Mouse (Mus musculus): Measurements from ENCODE around the gene Gale. TPM values are rescaled to one million over a fixed set of nuclear protein-coding genes. Genes with fewer than 3 reads are reported as not detected.
A peak's percentile ranks its signal among the peaks of the same experiment; 100 is the strongest.
"Not testable (repeated sequence)": the region's sequence is repeated elsewhere in the genome, so short reads cannot be mapped to it uniquely, and the experiment has no call there.

Gene Gale
- polyA plus RNA-seq, 1 experiment from 2014 or later: 50.1 TPM

DNA sequence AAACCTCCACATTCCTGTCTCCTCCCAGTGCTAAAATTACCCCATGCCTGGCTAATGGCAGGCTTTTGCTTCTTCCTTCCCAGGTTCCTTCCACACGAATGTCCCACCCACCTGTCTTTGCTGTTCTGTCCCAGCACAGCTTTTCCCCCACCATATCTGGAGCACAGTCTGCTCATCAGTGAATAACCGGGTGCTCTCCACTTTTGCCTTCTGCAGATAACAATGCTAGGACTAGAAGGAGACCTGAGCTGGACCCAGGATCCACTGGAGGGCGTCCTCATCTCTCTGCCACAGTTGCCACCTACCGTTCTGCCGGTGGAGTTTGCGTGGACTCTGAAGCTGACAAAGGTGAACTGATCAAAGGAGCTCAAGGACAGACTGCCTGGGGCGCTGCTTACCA is 24.7 kb upstream of the Gale start:
- Histone ChIP-seq H3K36me3 (ENCODE audit: control insufficient read depth, insufficient read depth, low read length) (peaks cover 12% of the 10 kb centered on the region), H3K4me2 (ENCODE audit: low read length) (no peak overlapping the region)
- 90% methylated on average over 7 of the region's 7 CpGs for WGBS

DNA sequence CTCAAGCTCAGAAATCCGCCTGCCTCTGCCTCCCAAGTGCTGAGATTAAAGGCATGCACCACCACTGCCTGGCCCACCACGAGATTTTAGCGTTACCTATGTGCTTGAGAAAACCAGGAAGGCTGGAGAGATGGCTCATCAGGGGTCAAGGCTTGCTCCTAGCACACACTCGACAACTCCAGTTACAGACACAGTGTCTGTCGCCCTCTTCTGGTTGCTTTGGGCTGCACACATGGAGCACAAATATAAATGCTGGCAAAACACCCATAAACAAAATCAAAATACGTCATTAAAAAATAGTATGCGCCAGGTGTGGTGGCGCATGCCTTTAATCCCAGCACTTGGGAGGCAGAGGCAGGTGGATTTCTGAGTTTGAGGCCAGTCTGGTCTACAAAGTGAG is 22.5 kb upstream of the Gale start:
- not testable (repeated sequence) for H3K9ac ChIP-seq (ENCODE audit: low read depth, low read length); H3K27me3 ChIP-seq (replicated peaks; ENCODE audit: control insufficient read depth, insufficient read depth, low read length); H3K36me3 ChIP-seq (ENCODE audit: control insufficient read depth, insufficient read depth, low read length); H3K4me1 ChIP-seq (ENCODE audit: control insufficient read depth, insufficient read depth, low read depth, low read length); ATAC-seq; H3K4me2 ChIP-seq (ENCODE audit: low read length); H3K27ac ChIP-seq (ENCODE audit: low read depth, low read length); H3K9me3 ChIP-seq (ENCODE audit: control insufficient read depth, low read length); H3K4me3 ChIP-seq (ENCODE audit: low read length)
- WGBS: 82% methylated on average over 8 of the region's 8 CpGs

More for the DNA sequence above, 24.7 kb upstream of the Gale start:
- no peaks in the 10 kb centered on the region for H3K4me1 ChIP-seq (ENCODE audit: control insufficient read depth, insufficient read depth, low read depth, low read length)
- H3K9me3 ChIP-seq (ENCODE audit: control insufficient read depth, low read length): no peaks in the 10 kb centered on the region
- no peak overlapping the region for H3K4me3 ChIP-seq (ENCODE audit: low read length)
- H3K27me3 ChIP-seq (replicated peaks; ENCODE audit: control insufficient read depth, insufficient read depth, low read length): no peaks in the 10 kb centered on the region
- no peak for ATAC-seq
- no peak overlapping the region for H3K9ac ChIP-seq (ENCODE audit: low read depth, low read length)
- no peak overlapping the region for H3K27ac ChIP-seq (ENCODE audit: low read depth, low read length)

DNA sequence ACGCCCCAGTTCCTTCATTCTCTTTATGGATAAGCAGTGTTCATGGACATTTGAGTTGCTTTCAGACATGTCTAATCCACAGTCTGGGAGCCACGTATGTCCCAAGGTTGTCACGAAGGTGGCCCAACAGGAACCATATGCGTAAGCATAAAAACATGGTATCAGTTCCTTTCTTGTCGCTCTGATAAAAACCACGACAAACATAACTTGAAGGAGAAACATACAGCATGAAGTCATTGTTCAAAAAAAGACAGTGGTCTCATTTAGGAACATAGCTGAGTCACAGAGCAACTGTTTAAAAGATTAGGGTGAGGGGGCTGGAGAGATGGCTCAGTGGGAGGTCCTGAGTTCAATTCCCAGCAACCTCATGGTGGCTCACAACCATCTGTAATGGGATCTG is 21.3 kb upstream of the Gale start:
- ATAC-seq: no peak
- Histone ChIP-seq H3K4me1 (ENCODE audit: control insufficient read depth, insufficient read depth, low read depth, low read length) (peaks cover 7% of the 10 kb centered on the region), H3K4me2 (ENCODE audit: low read length) (no peak overlapping the region), H3K27ac (ENCODE audit: low read depth, low read length) (no peak overlapping the region), H3K36me3 (ENCODE audit: control insufficient read depth, insufficient read depth, low read length) (peaks cover 6% of the 10 kb centered on the region; the same call in 1 of the 2 replicates), H3K9ac (ENCODE audit: low read depth, low read length) (no peak overlapping the region), H3K4me3 (ENCODE audit: low read length) (no peak overlapping the region), H3K27me3 (replicated peaks; ENCODE audit: control insufficient read depth, insufficient read depth, low read length) (no peaks in the 10 kb centered on the region), H3K9me3 (ENCODE audit: control insufficient read depth, low read length) (no peaks in the 10 kb centered on the region)
- WGBS: 90% methylated on average over 6 of the region's 6 CpGs

DNA sequence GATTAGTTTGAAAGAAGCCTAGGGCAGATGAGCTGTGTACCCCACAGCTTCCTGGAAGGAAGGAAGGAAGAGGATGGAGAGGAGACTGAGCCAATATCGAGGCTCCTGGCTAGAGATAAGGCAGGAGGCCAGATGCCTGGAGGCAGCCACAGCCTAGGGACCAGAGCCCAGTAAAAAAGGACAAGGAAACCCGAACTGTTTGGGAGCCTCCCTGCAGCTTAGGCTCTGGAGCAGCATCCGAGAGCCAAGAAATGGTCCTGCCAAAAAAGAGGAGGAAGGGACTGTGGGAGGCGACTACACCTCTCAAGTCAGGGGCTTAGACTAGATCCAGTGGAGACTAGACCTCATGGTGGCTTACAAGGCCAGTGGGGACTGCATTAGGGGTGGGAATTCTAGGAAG is 20.1 kb upstream of the Gale start:
- Histone ChIP-seq H3K4me3 (ENCODE audit: low read length) (no peak overlapping the region), H3K4me1 (ENCODE audit: control insufficient read depth, insufficient read depth, low read depth, low read length) (peaks cover 16% of the 10 kb centered on the region), H3K27ac (ENCODE audit: low read depth, low read length) (no peak overlapping the region), H3K9ac (ENCODE audit: low read depth, low read length) (no peak overlapping the region), H3K4me2 (ENCODE audit: low read length) (no peak overlapping the region), H3K36me3 (ENCODE audit: control insufficient read depth, insufficient read depth, low read length) (peaks cover 6% of the 10 kb centered on the region; the same call in 1 of the 2 replicates), H3K9me3 (ENCODE audit: control insufficient read depth, low read length) (no peaks in the 10 kb centered on the region), H3K27me3 (replicated peaks; ENCODE audit: control insufficient read depth, insufficient read depth, low read length) (no peaks in the 10 kb centered on the region)
- WGBS: 53% methylated on average over 4 of the region's 4 CpGs
- no peak for ATAC-seq

DNA sequence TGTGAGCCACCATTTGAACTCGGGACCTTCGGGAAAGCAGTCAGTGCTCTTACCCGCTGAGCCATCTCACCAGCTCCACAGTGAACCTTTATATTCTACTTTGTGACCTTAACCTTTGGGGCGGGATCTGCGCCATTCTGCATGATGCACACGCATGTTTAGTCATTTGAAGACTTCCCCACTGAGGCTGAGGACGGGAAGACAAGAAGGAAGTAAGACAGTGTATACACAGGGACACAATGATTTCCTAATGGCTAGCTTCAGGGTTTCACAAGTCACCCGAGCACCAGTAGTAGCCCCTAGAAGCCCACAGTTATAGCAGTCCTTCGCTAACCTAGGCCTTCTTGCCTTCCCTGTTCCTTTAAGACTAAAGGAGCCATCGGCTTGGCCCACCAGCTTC is 17.8 kb upstream of the Gale start:
- Histone ChIP-seq H3K27me3 (replicated peaks; ENCODE audit: control insufficient read depth, insufficient read depth, low read length) (no peaks in the 10 kb centered on the region), H3K9me3 (ENCODE audit: control insufficient read depth, low read length) (no peaks in the 10 kb centered on the region), H3K4me2 (ENCODE audit: low read length) (peak overlapping the region; percentile 84), H3K9ac (ENCODE audit: low read depth, low read length) (peak overlapping the region; percentile 82), H3K27ac (ENCODE audit: low read depth, low read length) (peak overlapping the region; percentile 69), H3K36me3 (ENCODE audit: control insufficient read depth, insufficient read depth, low read length) (peaks cover 3% of the 10 kb centered on the region; the same call in 1 of the 2 replicates), H3K4me3 (ENCODE audit: low read length) (peak overlapping the region; percentile 58), H3K4me1 (ENCODE audit: control insufficient read depth, insufficient read depth, low read depth, low read length) (peaks cover 22% of the 10 kb centered on the region)
- WGBS: 75% methylated on average over 10 of the region's 10 CpGs
- no peak; the same call in 1 of the 2 replicates for ATAC-seq

DNA sequence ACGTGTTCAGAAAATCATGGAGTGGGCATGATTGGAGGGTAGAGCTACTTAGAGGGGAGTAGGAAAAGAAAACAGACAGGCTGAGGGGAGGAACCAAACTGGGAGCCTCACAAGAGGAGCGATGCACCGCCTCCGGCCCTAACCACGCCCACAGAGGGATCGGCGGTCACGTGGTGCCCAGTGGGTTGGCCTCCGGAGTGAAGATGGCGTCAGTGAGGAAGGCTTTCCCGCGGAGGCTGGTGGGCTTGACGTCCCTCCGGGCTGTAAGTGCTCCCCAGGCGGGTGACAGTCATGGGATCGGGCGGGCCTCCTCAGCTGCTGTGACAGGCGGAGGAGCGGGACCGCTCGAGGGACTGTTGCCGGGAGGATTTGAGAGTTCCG is 17.3 kb upstream of the Gale start, which contains the start of gene Hmgcl:
Gene Hmgcl, plus strand, starts transcription at position 171 of the 381 bp plus-strand sequence.
- Histone ChIP-seq H3K27ac (ENCODE audit: low read depth, low read length) (peak within 1 kb of the TSS; percentile 69), H3K9ac (ENCODE audit: low read depth, low read length) (peak within 1 kb of the TSS; percentile 82), H3K4me1 (ENCODE audit: control insufficient read depth, insufficient read depth, low read depth, low read length) (peaks cover 22% of the 10 kb centered on the region), H3K4me2 (ENCODE audit: low read length) (peak within 1 kb of the TSS; percentile 84), H3K9me3 (ENCODE audit: control insufficient read depth, low read length) (no peaks in the 10 kb centered on the region), H3K27me3 (replicated peaks; ENCODE audit: control insufficient read depth, insufficient read depth, low read length) (no peaks in the 10 kb centered on the region), H3K4me3 (ENCODE audit: low read length) (peak within 1 kb of the TSS; percentile 58), H3K36me3 (ENCODE audit: control insufficient read depth, insufficient read depth, low read length) (peaks cover 3% of the 10 kb centered on the region)
- peak; percentile 93 for ATAC-seq
- under 1% methylated on average over 23 of the region's 23 CpGs for WGBS

DNA sequence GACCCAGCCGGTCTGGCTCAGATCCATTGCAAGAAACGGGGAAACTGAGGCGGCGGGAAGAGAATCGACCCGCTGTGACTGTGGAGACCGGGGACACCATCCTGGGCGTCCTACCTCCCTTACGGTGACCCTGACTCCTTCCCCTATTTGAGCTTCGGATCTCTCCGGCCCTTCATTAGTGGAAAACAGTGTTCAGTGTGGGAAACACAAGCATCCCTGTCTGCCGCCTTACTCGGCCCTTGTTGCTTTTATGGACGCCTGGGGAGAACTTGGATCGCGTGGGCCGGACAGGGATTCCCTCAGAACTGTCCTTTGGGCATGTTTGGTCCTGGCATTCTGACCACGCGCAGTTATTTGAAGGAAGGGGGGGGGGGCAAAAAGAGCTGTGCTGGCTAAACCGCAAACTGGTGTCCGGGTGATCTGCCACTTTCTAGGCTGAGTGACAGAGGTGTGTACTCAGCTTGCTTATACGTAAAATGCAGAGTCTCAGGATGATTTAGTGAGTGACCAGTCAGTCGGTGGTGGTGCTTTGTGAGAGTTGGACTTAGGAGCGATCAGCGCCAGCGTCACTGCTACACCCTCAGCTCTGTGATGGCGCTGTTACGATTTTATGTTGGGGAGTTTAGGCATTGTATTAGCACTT is 16.7 kb upstream of the Gale start:
- peaks cover 8% of the 10 kb centered on the region for H3K36me3 ChIP-seq (ENCODE audit: control insufficient read depth, insufficient read depth, low read length)
- peak overlapping the region; percentile 84 for H3K4me2 ChIP-seq (ENCODE audit: low read length)
- peak; percentile 9; the same call in 1 of the 2 replicates for ATAC-seq
- no peaks in the 10 kb centered on the region for H3K9me3 ChIP-seq (ENCODE audit: control insufficient read depth, low read length)
- H3K4me1 ChIP-seq (ENCODE audit: control insufficient read depth, insufficient read depth, low read depth, low read length): peaks cover 22% of the 10 kb centered on the region
- H3K9ac ChIP-seq (ENCODE audit: low read depth, low read length): peak overlapping the region; percentile 82
- peak overlapping the region; percentile 58 for H3K4me3 ChIP-seq (ENCODE audit: low read length)
- H3K27ac ChIP-seq (ENCODE audit: low read depth, low read length): peak overlapping the region; percentile 69
- 1% methylated on average over 28 of the region's 28 CpGs for whole genome bisulfite sequencing
- no peaks in the 10 kb centered on the region for H3K27me3 ChIP-seq (replicated peaks; ENCODE audit: control insufficient read depth, insufficient read depth, low read length)

DNA sequence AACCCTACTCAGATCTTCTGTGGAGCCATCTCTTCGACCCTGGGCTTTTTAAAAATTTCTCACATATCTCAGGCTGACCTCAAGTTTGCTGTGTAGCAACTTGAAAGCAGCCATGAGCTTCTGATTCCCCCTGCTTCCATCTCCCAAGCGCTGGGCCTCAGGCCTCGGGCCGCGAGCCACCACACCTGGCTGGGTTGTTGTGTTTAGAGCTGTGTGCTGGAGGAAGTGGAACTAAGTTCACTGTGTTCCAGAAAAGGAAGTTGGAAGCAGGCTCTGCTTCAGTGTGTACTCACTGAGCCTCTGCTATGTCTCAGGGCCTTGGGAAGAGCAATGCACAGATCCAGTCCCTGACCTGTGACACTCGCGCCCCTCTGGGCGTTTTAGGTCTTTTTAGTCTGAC is 15.4 kb upstream of the Gale start:
- WGBS: 94% methylated on average over 8 of the region's 8 CpGs
- ATAC-seq: no peak
- Histone ChIP-seq H3K4me1 (ENCODE audit: control insufficient read depth, insufficient read depth, low read depth, low read length) (peaks cover 22% of the 10 kb centered on the region), H3K9ac (ENCODE audit: low read depth, low read length) (no peak overlapping the region; the same call in 1 of the 2 replicates), H3K36me3 (ENCODE audit: control insufficient read depth, insufficient read depth, low read length) (peaks cover 16% of the 10 kb centered on the region), H3K27me3 (replicated peaks; ENCODE audit: control insufficient read depth, insufficient read depth, low read length) (no peaks in the 10 kb centered on the region), H3K9me3 (ENCODE audit: control insufficient read depth, low read length) (no peaks in the 10 kb centered on the region), H3K4me2 (ENCODE audit: low read length) (no peak overlapping the region), H3K4me3 (ENCODE audit: low read length) (no peak overlapping the region), H3K27ac (ENCODE audit: low read depth, low read length) (no peak overlapping the region)

DNA sequence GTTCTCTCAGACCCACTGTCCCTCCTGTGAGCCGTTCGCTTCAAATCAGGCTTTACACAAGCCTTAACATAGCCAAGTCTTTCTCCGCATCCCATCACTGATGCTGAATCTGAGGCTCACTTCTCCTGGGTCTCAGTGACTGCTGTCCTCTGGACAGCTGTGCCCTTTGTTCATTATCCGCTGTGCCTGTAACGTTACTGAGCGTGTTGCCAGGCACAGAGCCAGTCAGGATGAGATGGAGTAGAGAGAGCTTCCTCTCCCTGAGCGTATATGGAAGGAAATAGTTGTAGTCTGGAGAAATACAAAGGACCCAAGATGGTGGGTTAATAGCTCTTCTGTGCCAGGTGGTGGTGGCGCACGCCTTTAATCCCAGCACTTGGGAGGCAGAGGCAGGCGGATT is 14.1 kb upstream of the Gale start:
- Histone ChIP-seq H3K27me3 (replicated peaks; ENCODE audit: control insufficient read depth, insufficient read depth, low read length) (no peaks in the 10 kb centered on the region), H3K4me3 (ENCODE audit: low read length) (no peak overlapping the region), H3K36me3 (ENCODE audit: control insufficient read depth, insufficient read depth, low read length) (peaks cover 16% of the 10 kb centered on the region), H3K27ac (ENCODE audit: low read depth, low read length) (peak overlapping the region; percentile 7; the same call in 1 of the 2 replicates), H3K9ac (ENCODE audit: low read depth, low read length) (no peak overlapping the region), H3K4me2 (ENCODE audit: low read length) (no peak overlapping the region), H3K4me1 (ENCODE audit: control insufficient read depth, insufficient read depth, low read depth, low read length) (peaks cover 22% of the 10 kb centered on the region), H3K9me3 (ENCODE audit: control insufficient read depth, low read length) (no peaks in the 10 kb centered on the region)
- ATAC-seq: no peak
- 80% methylated on average over 9 of the region's 10 CpGs for WGBS

All from hindbrain, embryonic 16.5 days (tissue).